Mouse (Mus musculus) stomach, embryonic 14.5 days (tissue): ENCODE data around the gene Commd2. TPM values are rescaled to one million over a fixed set of nuclear protein-coding genes. Genes with fewer than 3 reads are reported as not detected.

ENCODE experiments used
- ATAC-seq: fragments of 200-750 bp; cut with Nextera tagmentation; 2 replicates; pipeline ENCODE4 v1.8.0; 2017; ENCODE audit warnings: low read depth, moderate TSS enrichment; ENCODE audit not compliant: insufficient number of reproducible peaks, insufficient read depth, low FRiP score
- H3K27ac ChIP-seq: fragments of 300-500 bp; sonication (generic); 2 replicates; pipeline ENCODE4 v1.5.1; 2014; ENCODE audit warnings: mild to moderate bottlenecking, low read length, moderate library complexity, mixed read lengths
- H3K27me3 ChIP-seq: fragments of 300-500 bp; sonication (generic); 2 replicates; pipeline ENCODE4 v1.6.1; 2014; ENCODE audit warnings: low read length, control low read depth, mixed read lengths; ENCODE audit not compliant: control insufficient read depth, insufficient read depth
- H3K36me3 ChIP-seq: fragments of 300-500 bp; sonication (generic); 2 replicates; pipeline ENCODE4 v1.6.1; 2014; ENCODE audit warnings: mild to moderate bottlenecking, control low read depth, low read length, moderate library complexity, mixed read lengths; ENCODE audit not compliant: control insufficient read depth, insufficient read depth
- H3K4me1 ChIP-seq: fragments of 300-500 bp; sonication (generic); 2 replicates; pipeline ENCODE4 v1.6.1; 2014; ENCODE audit warnings: low read length, control low read depth, mixed read lengths; ENCODE audit not compliant: control insufficient read depth, insufficient read depth
- H3K4me2 ChIP-seq: fragments of 300-500 bp; sonication (generic); replicated peaks from 2 replicates; pipeline ENCODE4 v1.6.1; 2014; ENCODE audit warnings: low read depth, low read length, control low read depth
- H3K4me3 ChIP-seq: fragments of 300-500 bp; sonication (generic); 2 replicates; pipeline ENCODE4 v1.5.1; 2014; ENCODE audit warnings: low read depth, low read length, control low read depth
- H3K9ac ChIP-seq: fragments of 300-500 bp; sonication (generic); replicated peaks from 2 replicates; pipeline ENCODE4 v1.6.1; 2014; ENCODE audit warnings: low read depth, mild to moderate bottlenecking, control low read depth, low read length, moderate library complexity, mixed read lengths
- H3K9me3 ChIP-seq: fragments of 300-500 bp; sonication (generic); 2 replicates; pipeline ENCODE4 v1.6.1; 2016; ENCODE audit warnings: low read depth, low read length, control low read depth; ENCODE audit not compliant: control insufficient read depth
- WGBS: fragments of 180-500 bp; shearing (Covaris S2); extraction: QIAGEN DNeasy Blood & Tissue Kit; methylation state at CpG from one replicate; pipeline ENCODE4 v1.1.7; 2014; 5-methylcytosine and 5-hydroxymethylcytosine counted together
- polyA plus RNA-seq: library from polyadenylated mRNA; unstranded; fragments of >200 nt; fragmentation: Nextera tagmentation; extraction: Ambion mirVana; gene quantifications from 2 replicates; pipeline ENCODE4 v1.2.1, GENCODE M21; 2014

Gene Commd2
- polyA plus RNA-seq, 1 experiment from 2014 or later, result 89.5 TPM

- no peak overlapping the region for H3K27ac ChIP-seq
- no peaks in the 10 kb centered on the region for H3K27me3 ChIP-seq
- H3K4me1 ChIP-seq, result no peaks in the 10 kb centered on the region
- no peak overlapping the region for H3K4me3 ChIP-seq
- H3K4me2 ChIP-seq, result peak overlapping the region; percentile 27; the same call in 1 of the 2 replicates
- no peaks in the 10 kb centered on the region for H3K36me3 ChIP-seq
- 28% methylated on average over 14 of the region's 14 CpGs for WGBS
- no peak overlapping the region for H3K9ac ChIP-seq
- peak; percentile 58; the same call in 1 of the 2 replicates for ATAC-seq
- no peaks in the 10 kb centered on the region for H3K9me3 ChIP-seq
These were observed 15.7 kb upstream of the Commd2 start for GRCm38 (mm10) chr3:57667054-57667723.

GRCm38 (mm10) chr3:57665880-57666279 lies 14.4 kb upstream of the Commd2 start:
- no peak overlapping the region for H3K9ac ChIP-seq

GRCm38 (mm10) chr3:57664682-57665081 lies 13.2 kb upstream of the Commd2 start:
- Histone ChIP-seq H3K27me3 (no peaks in the 10 kb centered on the region), H3K36me3 (no peaks in the 10 kb centered on the region), H3K4me2 (no peak overlapping the region), H3K4me1 (no peaks in the 10 kb centered on the region), H3K9me3 (no peaks in the 10 kb centered on the region), H3K27ac (no peak overlapping the region), H3K4me3 (no peak overlapping the region), H3K9ac (no peak overlapping the region)
- no peak for ATAC-seq
- WGBS, result 70% methylated on average over 10 of the region's 10 CpGs

More at GRCm38 (mm10) chr3:57665880-57666279, 14.4 kb upstream of the Commd2 start:
- H3K4me1 ChIP-seq, result no peaks in the 10 kb centered on the region
- H3K27me3 ChIP-seq, result no peaks in the 10 kb centered on the region
- H3K4me2 ChIP-seq, result no peak overlapping the region
- no peaks in the 10 kb centered on the region for H3K36me3 ChIP-seq
- no peaks in the 10 kb centered on the region for H3K9me3 ChIP-seq
- ATAC-seq, result no peak
- 90% methylated on average over 5 of the region's 5 CpGs for WGBS
- H3K27ac ChIP-seq, result no peak overlapping the region
- no peak overlapping the region for H3K4me3 ChIP-seq

GRCm38 (mm10) chr3:57663731-57664130 lies 12.2 kb upstream of the Commd2 start:
- Histone ChIP-seq H3K27me3 (no peaks in the 10 kb centered on the region), H3K9me3 (no peaks in the 10 kb centered on the region), H3K27ac (no peak overlapping the region), H3K4me3 (no peak overlapping the region), H3K4me2 (no peak overlapping the region), H3K36me3 (no peaks in the 10 kb centered on the region), H3K9ac (no peak overlapping the region), H3K4me1 (no peaks in the 10 kb centered on the region)
- 24% methylated on average over 6 of the region's 6 CpGs for WGBS
- no peak for ATAC-seq

GRCm38 (mm10) chr3:57658608-57659007 lies 7.1 kb upstream of the Commd2 start:
- Histone ChIP-seq H3K4me1 (no peaks in the 10 kb centered on the region), H3K9me3 (no peaks in the 10 kb centered on the region), H3K27ac (no peak overlapping the region), H3K4me2 (no peak overlapping the region), H3K9ac (no peak overlapping the region), H3K27me3 (no peaks in the 10 kb centered on the region), H3K4me3 (no peak overlapping the region), H3K36me3 (no peaks in the 10 kb centered on the region)
- 71% methylated on average over 6 of the region's 6 CpGs for WGBS
- no peak for ATAC-seq

- H3K27ac ChIP-seq, result no peak overlapping the region
- WGBS, result 80% methylated on average over 3 of the region's 3 CpGs
These were observed 2.1 kb upstream of the Commd2 start for GRCm38 (mm10) chr3:57653646-57654045.

GRCm38 (mm10) chr3:57652485-57652884 lies 970 bp upstream of the Commd2 start:
- Histone ChIP-seq H3K27ac (no peak overlapping the region), H3K9ac (no peak overlapping the region), H3K27me3 (no peaks in the 10 kb centered on the region), H3K4me1 (no peaks in the 10 kb centered on the region), H3K36me3 (peaks cover 4% of the 10 kb centered on the region; the same call in 1 of the 2 replicates), H3K9me3 (no peaks in the 10 kb centered on the region), H3K4me3 (no peak overlapping the region), H3K4me2 (no peak overlapping the region)
- no peak for ATAC-seq
- WGBS, result 84% methylated on average over 3 of the region's 3 CpGs

More at GRCm38 (mm10) chr3:57653646-57654045, 2.1 kb upstream of the Commd2 start:
- Histone ChIP-seq H3K27me3 (no peaks in the 10 kb centered on the region), H3K4me3 (no peak overlapping the region), H3K4me1 (no peaks in the 10 kb centered on the region), H3K4me2 (no peak overlapping the region), H3K9me3 (no peaks in the 10 kb centered on the region), H3K36me3 (peaks cover 4% of the 10 kb centered on the region; the same call in 1 of the 2 replicates), H3K9ac (no peak overlapping the region)
- no peak for ATAC-seq

- 67% methylated on average over 3 of the region's 3 CpGs for WGBS
- Histone ChIP-seq H3K27ac (peak overlapping the region; percentile 85; the same call in 1 of the 2 replicates), H3K4me1 (no peaks in the 10 kb centered on the region), H3K9ac (peak overlapping the region; percentile 84), H3K9me3 (no peaks in the 10 kb centered on the region), H3K4me3 (peak overlapping the region; percentile 78), H3K4me2 (peak overlapping the region; percentile 57), H3K36me3 (peaks cover 4% of the 10 kb centered on the region; the same call in 1 of the 2 replicates), H3K27me3 (no peaks in the 10 kb centered on the region)
- ATAC-seq, result no peak
These were observed 347 bp upstream of the Commd2 start for GRCm38 (mm10) chr3:57651865-57652259.

- no peaks in the 10 kb centered on the region for H3K9me3 ChIP-seq
- H3K9ac ChIP-seq, result no peak overlapping the region
- H3K36me3 ChIP-seq, result peaks cover 7% of the 10 kb centered on the region
- ATAC-seq, result no peak
- no peaks in the 10 kb centered on the region for H3K27me3 ChIP-seq
- H3K4me3 ChIP-seq, result no peak overlapping the region
- no peak overlapping the region for H3K27ac ChIP-seq
- no peaks in the 10 kb centered on the region for H3K4me1 ChIP-seq
- H3K4me2 ChIP-seq, result no peak overlapping the region
- WGBS, result 92% methylated on average over 6 of the region's 6 CpGs
These were observed 8.3 kb downstream of the Commd2 start for GRCm38 (mm10) chr3:57643191-57643590.
